Mouse (Mus musculus): ENCODE results near the gene Mrpl14.

DNA sequence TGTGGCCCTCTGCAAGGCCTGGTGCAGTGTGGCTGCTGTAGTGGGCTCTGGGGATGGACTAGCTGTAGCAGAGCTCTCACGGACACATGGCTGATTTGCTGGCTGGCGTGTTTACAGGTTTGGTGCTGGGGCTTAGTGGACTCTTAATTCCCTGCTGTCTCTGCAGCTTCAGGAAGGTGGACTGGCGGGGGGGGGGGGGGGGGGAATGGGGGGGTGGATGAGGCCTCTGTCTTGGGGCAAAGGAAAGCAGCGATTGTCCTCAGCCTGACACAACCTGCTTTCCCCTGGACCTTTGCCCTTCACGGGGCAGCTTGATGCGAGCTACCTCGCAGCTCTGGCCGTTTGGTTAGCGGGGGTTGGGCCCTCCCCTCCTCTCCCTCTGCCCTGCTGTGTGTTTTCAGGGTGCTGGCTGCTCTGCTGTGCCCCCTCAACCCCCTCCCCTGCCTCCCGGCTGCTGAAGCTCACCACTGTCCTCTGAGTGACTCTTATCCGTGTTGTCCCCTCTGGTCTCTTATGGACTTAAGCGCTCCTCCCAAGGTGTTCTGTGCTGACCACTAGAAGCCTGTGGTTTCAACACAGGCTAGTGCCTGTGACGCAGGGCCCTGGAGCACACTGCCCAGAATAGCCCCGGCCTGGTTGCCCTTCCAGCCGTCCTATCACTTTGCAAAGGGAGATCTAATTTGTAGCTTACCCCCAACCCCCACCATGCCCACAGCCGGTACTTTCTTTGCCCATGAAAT is 14.5 kb downstream of the Mrpl14 start:
- no peak for TF ChIP-seq CTCF (conservative IDR thresholded peaks at IDR 0.05; ENCODE audit: insufficient read depth, insufficient read length, low read depth, low read length)
- TF ChIP-seq POLR2A (IDR thresholded peaks at IDR 0.05; ENCODE audit: low read depth, low read length), result no peak

All from kidney, adult 2 months (tissue).